Mouse (Mus musculus) small intestine, adult 2 months (tissue): ENCODE results near the gene Dock4. TPM values are rescaled to one million over a fixed set of nuclear protein-coding genes. Genes with fewer than 3 reads are reported as not detected.

Experiments
- H3K27ac ChIP-seq: fragments of 200-500 bp; 2 replicates; pipeline ENCODE4 v1.5.1; 2012; ENCODE audit warnings: low read depth, low read length, control low read depth, inconsistent platforms; ENCODE audit not compliant: insufficient read depth
- H3K27me3 ChIP-seq: fragments of 200-500 bp; 2 replicates; pipeline ENCODE4 v1.6.1; 2012; ENCODE audit warnings: mild to moderate bottlenecking, moderate library complexity, low read length, inconsistent platforms; ENCODE audit not compliant: control insufficient read depth, insufficient read depth
- H3K36me3 ChIP-seq: fragments of 200-500 bp; 2 replicates; pipeline ENCODE4 v1.6.1; 2012; ENCODE audit warnings: mild to moderate bottlenecking, low read length, control low read depth, inconsistent platforms; ENCODE audit not compliant: control insufficient read depth, insufficient read depth
- H3K4me1 ChIP-seq: fragments of 200-500 bp; 2 replicates; pipeline ENCODE4 v1.6.1; 2012; ENCODE audit warnings: low read length, inconsistent platforms, mixed read lengths; ENCODE audit not compliant: control insufficient read depth, insufficient read depth, insufficient read length
- H3K4me3 ChIP-seq: fragments of 200-500 bp; 2 replicates; pipeline ENCODE4 v1.5.1; 2012; ENCODE audit warnings: low read depth, mild to moderate bottlenecking, control low read depth, inconsistent platforms, low read length, moderate library complexity
- CTCF ChIP-seq: fragments of 200-500 bp; IDR thresholded peaks from 2 replicates; pipeline ENCODE4 v1.5.1; 2012; ENCODE audit warnings: low read depth, mild to moderate bottlenecking, control low read depth, inconsistent platforms, low read length, moderate library complexity, mixed read lengths; ENCODE audit not compliant: insufficient replicate concordance, insufficient read length; ENCODE audit errors: extremely low read depth
- POLR2A ChIP-seq: fragments of 200-500 bp; IDR thresholded peaks from 2 replicates; pipeline ENCODE4 v1.6.1; 2012; ENCODE audit warnings: low read depth, mild to moderate bottlenecking, control low read depth, inconsistent platforms, low read length, moderate library complexity
- WGBS: fragments of 180-500 bp; shearing (Covaris S2); methylation state at CpG from one replicate; pipeline ENCODE4 v1.1.7; 2018; 5-methylcytosine and 5-hydroxymethylcytosine counted together
- polyA plus RNA-seq: library from polyadenylated mRNA; depleted of rRNA; stranded (reverse); fragments of >200 nt; gene quantifications from 2 replicates; pipeline ENCODE4 v1.2.3, GENCODE M21; 2012

Gene Dock4
- polyA plus RNA-seq, 1 experiment: 0.94 TPM

GRCm38 (mm10) chr12:40498928-40499626 is 53.3 kb downstream of the Dock4 start:
- WGBS: 76% methylated on average over 15 of the region's 15 CpGs
- Histone ChIP-seq H3K27ac (peak overlapping the region; percentile 39), H3K36me3 (no peaks in the 10 kb centered on the region), H3K4me3 (no peak overlapping the region), H3K27me3 (no peaks in the 10 kb centered on the region), H3K4me1 (no peaks in the 10 kb centered on the region; the same call in 1 of the 2 replicates)
- no peak for TF ChIP-seq CTCF
- TF ChIP-seq POLR2A: no peak

DNA sequence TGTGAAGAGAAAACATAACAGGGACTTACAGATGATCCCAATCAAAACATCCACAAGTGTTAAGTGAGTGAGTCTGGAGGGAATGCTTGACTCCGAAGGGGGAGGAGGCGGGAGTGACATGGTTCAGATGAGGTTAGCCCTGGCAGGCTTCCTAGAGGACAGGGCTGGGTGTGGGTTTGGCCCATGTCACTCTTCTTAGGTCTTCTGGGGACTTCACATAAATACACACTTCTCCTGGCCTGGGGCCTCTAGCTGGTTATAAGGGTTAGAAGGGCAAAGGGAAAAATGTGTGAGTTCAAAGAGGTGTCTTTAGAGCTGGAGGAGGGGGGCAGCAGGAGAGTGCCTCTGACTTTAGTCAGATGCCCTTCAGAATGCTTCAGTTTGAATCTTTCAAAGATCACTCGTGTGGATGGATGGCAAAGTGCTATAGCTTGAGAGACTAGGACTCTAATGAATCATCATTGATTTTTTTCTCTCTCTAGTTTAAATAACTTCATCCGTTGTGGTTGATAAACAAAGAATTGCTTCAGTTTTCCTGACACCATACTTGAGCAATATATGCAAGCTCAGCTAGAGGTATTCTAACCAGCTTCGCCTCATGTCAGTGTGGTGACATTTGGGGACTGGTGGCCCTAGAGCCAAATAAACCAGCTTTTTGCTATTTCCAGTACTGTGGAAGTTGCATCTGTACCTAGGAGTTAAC is 54.0 kb downstream of the Dock4 start:
- H3K27ac ChIP-seq: peak overlapping the region; percentile 39; the same call in 1 of the 2 replicates
- H3K4me1 ChIP-seq: peaks cover 3% of the 10 kb centered on the region; the same call in 1 of the 2 replicates
- no peak overlapping the region for H3K4me3 ChIP-seq
- WGBS: 64% methylated on average over 5 of the region's 5 CpGs
- no peaks in the 10 kb centered on the region for H3K27me3 ChIP-seq
- H3K36me3 ChIP-seq: no peaks in the 10 kb centered on the region
- no peak for TF ChIP-seq POLR2A

- H3K4me3 ChIP-seq: no peak overlapping the region
- H3K4me1 ChIP-seq: peaks cover 3% of the 10 kb centered on the region; the same call in 1 of the 2 replicates
- no peaks in the 10 kb centered on the region for H3K36me3 ChIP-seq
- TF ChIP-seq POLR2A (no peak), CTCF (no peak)
- 51% methylated on average over 1 of the region's 1 CpGs for WGBS
- no peak overlapping the region for H3K27ac ChIP-seq
- H3K27me3 ChIP-seq: no peaks in the 10 kb centered on the region
Observed at GRCm38 (mm10) chr12:40501141-40501540, 55.4 kb downstream of the Dock4 start.

DNA sequence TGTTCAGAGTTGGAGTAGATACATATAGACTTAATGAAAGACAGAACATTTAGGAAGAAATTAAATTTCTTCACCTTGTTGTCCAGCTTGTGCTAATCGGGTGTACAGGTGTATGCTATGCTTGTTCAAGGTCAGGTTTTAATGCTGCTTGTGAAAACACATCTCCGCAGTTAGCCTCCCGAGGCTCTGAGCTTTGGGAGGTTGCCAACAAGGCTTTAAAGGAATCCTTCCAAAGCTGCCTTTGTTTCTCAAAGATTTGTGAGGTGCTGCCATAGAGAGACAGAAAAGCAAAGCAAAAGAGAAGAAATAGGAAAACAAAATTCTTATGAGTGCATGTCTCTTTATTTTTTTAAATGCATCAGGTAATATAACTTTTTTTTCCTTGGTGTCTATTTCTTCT is 57.8 kb downstream of the Dock4 start:
- Histone ChIP-seq H3K4me3 (no peak overlapping the region), H3K27me3 (no peaks in the 10 kb centered on the region), H3K4me1 (peaks cover 5% of the 10 kb centered on the region; the same call in 1 of the 2 replicates), H3K36me3 (no peaks in the 10 kb centered on the region), H3K27ac (no peak overlapping the region)
- 34% methylated on average over 3 of the region's 3 CpGs for WGBS
- no peak for TF ChIP-seq POLR2A
- TF ChIP-seq CTCF: no peak

- Histone ChIP-seq H3K27ac (no peak overlapping the region), H3K4me1 (peaks cover 6% of the 10 kb centered on the region; the same call in 1 of the 2 replicates), H3K27me3 (no peaks in the 10 kb centered on the region), H3K4me3 (no peak overlapping the region), H3K36me3 (no peaks in the 10 kb centered on the region)
- 77% methylated on average over 3 of the region's 3 CpGs for WGBS
- TF ChIP-seq POLR2A (no peak), CTCF (no peak)
Observed at GRCm38 (mm10) chr12:40504687-40505086, 58.9 kb downstream of the Dock4 start.

GRCm38 (mm10) chr12:40507823-40508390 is 62.2 kb downstream of the Dock4 start:
- Histone ChIP-seq H3K4me1 (peaks cover 6% of the 10 kb centered on the region; the same call in 1 of the 2 replicates), H3K27ac (no peak overlapping the region), H3K36me3 (no peaks in the 10 kb centered on the region), H3K4me3 (no peak overlapping the region), H3K27me3 (no peaks in the 10 kb centered on the region)
- WGBS: 80% methylated on average over 4 of the region's 4 CpGs
- TF ChIP-seq CTCF: no peak
- no peak for TF ChIP-seq POLR2A

DNA sequence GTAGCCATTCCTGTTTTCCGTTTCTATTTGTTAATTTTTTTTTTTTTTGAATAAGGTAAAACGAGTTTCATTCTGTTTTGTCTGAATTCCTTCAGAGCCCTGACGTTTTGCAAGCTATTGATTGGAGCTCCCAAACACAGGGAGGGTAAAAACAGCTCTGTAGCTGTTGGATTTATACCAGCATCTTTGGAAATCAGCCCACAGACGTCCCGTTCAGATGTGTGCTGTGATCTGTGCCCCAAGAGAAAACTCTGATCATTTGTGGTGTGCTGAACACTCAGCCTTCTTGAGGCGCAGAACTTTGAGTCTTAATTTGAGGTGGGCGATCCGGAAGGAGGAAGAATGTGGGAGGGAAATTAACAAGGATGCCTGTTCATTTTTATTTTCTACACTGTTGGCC is 62.7 kb downstream of the Dock4 start:
- H3K27ac ChIP-seq: no peak overlapping the region
- H3K4me3 ChIP-seq: no peak overlapping the region
- peaks cover 6% of the 10 kb centered on the region; the same call in 1 of the 2 replicates for H3K4me1 ChIP-seq
- TF ChIP-seq CTCF (no peak), POLR2A (no peak)
- no peaks in the 10 kb centered on the region for H3K27me3 ChIP-seq
- 41% methylated on average over 8 of the region's 8 CpGs for WGBS
- no peaks in the 10 kb centered on the region for H3K36me3 ChIP-seq
